Mouse (Mus musculus) embryonic facial prominence, embryonic 14.5 days (tissue): ENCODE results near the gene Trmt5. TPM values are rescaled to one million over a fixed set of nuclear protein-coding genes. Genes with fewer than 3 reads are reported as not detected.

Experiments used
- ATAC-seq: fragments of 200-750 bp; cut with Nextera tagmentation; 2 replicates; pipeline ENCODE4 v1.8.0; 2017; ENCODE audit warnings: low read depth, moderate number of reproducible peaks, moderate TSS enrichment
- DNase-seq: peaks from one replicate; pipeline ENCODE4 v3.0.0-alpha.2; 2015; ENCODE audit warnings: low spot score
- H3K27ac ChIP-seq: fragments of 300-500 bp; sonication (generic); replicated peaks from 2 replicates; pipeline ENCODE4 v1.5.1; 2014; ENCODE audit warnings: low read depth, mild to moderate bottlenecking, low read length, moderate library complexity
- H3K27me3 ChIP-seq: fragments of 300-500 bp; sonication (generic); replicated peaks from 2 replicates; pipeline ENCODE4 v1.6.1; 2014; ENCODE audit warnings: low read length; ENCODE audit not compliant: control insufficient read depth, insufficient read depth
- H3K36me3 ChIP-seq: fragments of 300-500 bp; sonication (generic); 2 replicates; pipeline ENCODE4 v1.6.1; 2014; ENCODE audit warnings: low read length, mixed read lengths; ENCODE audit not compliant: control insufficient read depth, insufficient read depth
- H3K4me1 ChIP-seq: fragments of 300-500 bp; sonication (generic); 2 replicates; pipeline ENCODE4 v1.6.1; 2014; ENCODE audit warnings: antibody characterized with exemption, low read length; ENCODE audit not compliant: control insufficient read depth, insufficient read depth
- H3K4me2 ChIP-seq: fragments of 300-500 bp; sonication (generic); 2 replicates; pipeline ENCODE4 v1.6.1; 2014; ENCODE audit warnings: low read depth, mild to moderate bottlenecking, low read length, moderate library complexity, mixed read lengths
- H3K4me3 ChIP-seq: fragments of 300-500 bp; sonication (generic); 2 replicates; pipeline ENCODE4 v1.5.1; 2014; ENCODE audit warnings: low read depth, mild to moderate bottlenecking, low read length
- H3K9ac ChIP-seq: fragments of 300-500 bp; sonication (generic); 2 replicates; pipeline ENCODE4 v1.6.1; 2014; ENCODE audit warnings: low read depth, mild to moderate bottlenecking, low read length, moderate library complexity, mixed read lengths
- H3K9me3 ChIP-seq: fragments of 300-500 bp; sonication (generic); 2 replicates; pipeline ENCODE4 v1.6.1; 2016; ENCODE audit warnings: low read length; ENCODE audit not compliant: control insufficient read depth
- WGBS: fragments of 180-500 bp; shearing (Covaris S2); extraction: QIAGEN DNeasy Blood & Tissue Kit; methylation state at CpG from one replicate; pipeline ENCODE4 v1.1.7; 2014; 5-methylcytosine and 5-hydroxymethylcytosine counted together
- polyA plus RNA-seq: library from polyadenylated mRNA; unstranded; fragments of >200 nt; fragmentation: Nextera tagmentation; extraction: Ambion mirVana; gene quantifications from 2 replicates; pipeline ENCODE4 v1.2.1, GENCODE M21; 2014

Trmt5 gene
- polyA plus RNA-seq, 1 experiment from 2014 or later: 15.4 TPM

DNA sequence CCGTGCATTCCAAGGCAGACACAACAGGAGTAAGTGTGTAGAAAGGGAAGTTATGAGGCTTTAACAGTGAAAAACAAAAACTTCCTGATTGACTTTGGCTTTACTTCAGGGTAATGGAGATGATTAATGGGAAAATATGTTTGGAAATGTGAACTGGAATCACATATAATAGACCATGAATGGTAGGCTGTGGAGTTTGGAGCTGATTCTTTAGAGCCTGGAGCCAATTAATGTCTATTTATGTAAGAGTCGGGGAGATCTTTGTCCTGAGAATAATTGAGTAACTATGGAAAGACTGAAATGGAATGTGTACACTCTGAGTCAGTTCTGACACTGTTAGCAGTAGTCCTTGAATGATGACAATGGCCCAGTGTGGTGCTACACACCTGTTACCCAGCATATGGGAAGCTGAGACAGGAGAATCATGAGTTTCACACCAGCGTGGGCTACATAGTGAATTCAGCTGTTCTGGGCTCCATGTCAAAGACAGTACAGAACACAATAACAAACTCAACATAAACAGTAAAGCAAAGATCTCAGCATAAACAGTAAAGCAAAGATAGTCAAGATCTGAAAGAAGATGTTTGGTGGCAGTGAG, 21.0 kb downstream of the Trmt5 start:
- Histone ChIP-seq H3K4me2 (no peak overlapping the region), H3K27ac (no peak overlapping the region), H3K9me3 (peaks cover 11% of the 10 kb centered on the region), H3K9ac (no peak overlapping the region), H3K27me3 (no peaks in the 10 kb centered on the region), H3K4me3 (no peak overlapping the region), H3K36me3 (peaks cover 3% of the 10 kb centered on the region; the same call in 1 of the 2 replicates), H3K4me1 (0 out of 2 replicates have a peak, but pooled peaks cover 2% of the 10 kb centered on the region)
- ATAC-seq (0 out of 2 replicates have a peak, but pooled peaks have one; percentile 12), DNase-seq (peak; percentile 33)
- 65% methylated on average over 3 of the region's 3 CpGs for WGBS

DNA sequence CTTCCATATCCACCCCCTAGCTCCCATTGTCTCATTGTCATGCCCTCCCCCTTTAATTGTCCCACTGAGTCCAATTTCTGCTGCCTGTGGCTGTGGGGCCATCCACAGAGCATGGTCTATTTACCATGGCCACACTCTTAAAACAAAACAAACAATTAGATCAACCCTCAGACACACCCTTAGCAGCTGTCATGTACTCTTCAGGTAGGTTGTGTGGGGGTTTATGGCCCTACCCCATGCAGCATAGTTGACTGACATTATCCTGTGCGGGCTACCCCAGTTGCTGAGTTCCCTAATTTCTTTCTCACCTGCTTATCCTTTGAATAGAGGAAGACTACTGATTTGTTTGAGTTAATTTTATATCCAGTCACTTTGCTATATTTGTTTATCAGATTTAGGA, 26.2 kb downstream of the Trmt5 start:
- DNase-seq: no peak
- Histone ChIP-seq H3K27me3 (no peaks in the 10 kb centered on the region), H3K4me3 (no peak overlapping the region), H3K36me3 (peaks cover 3% of the 10 kb centered on the region; the same call in 1 of the 2 replicates), H3K4me2 (no peak overlapping the region), H3K9me3 (peaks cover 11% of the 10 kb centered on the region), H3K4me1 (no peaks in the 10 kb centered on the region), H3K27ac (no peak overlapping the region), H3K9ac (no peak overlapping the region)
- no peak for ATAC-seq
- WGBS: 92% methylated on average over 1 of the region's 1 CpGs

DNA sequence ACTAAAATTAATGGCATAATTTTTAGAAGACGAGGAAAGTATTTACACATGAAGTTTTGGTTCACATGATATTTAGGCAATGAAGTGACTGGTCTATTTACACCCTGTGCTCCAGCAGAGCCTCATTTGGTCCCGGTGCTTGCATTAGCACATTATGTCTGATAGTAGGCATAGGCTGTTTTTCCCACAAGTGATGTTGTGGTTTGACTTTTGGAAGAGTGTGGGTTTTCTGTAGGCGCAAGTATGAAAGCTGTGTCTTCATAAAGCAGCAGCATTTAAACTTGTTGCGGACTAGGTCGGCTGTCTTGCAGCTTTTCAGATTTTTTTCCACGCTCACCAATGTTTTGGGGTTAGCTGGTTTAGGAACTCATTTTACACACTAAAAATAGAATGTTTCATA, 27.2 kb downstream of the Trmt5 start:
- Histone ChIP-seq H3K4me1 (0 out of 2 replicates have a peak, but pooled peaks cover 3% of the 10 kb centered on the region), H3K27ac (0 out of 2 replicates have a peak overlapping the region, but pooled peaks have one; percentile 31), H3K36me3 (peaks cover 3% of the 10 kb centered on the region; the same call in 1 of the 2 replicates), H3K4me3 (no peak overlapping the region), H3K27me3 (no peaks in the 10 kb centered on the region), H3K9me3 (peaks cover 11% of the 10 kb centered on the region), H3K4me2 (no peak overlapping the region), H3K9ac (no peak overlapping the region)
- DNase-seq (peak; percentile 59), ATAC-seq (no peak)
- 77% methylated on average over 6 of the region's 6 CpGs for WGBS

DNA sequence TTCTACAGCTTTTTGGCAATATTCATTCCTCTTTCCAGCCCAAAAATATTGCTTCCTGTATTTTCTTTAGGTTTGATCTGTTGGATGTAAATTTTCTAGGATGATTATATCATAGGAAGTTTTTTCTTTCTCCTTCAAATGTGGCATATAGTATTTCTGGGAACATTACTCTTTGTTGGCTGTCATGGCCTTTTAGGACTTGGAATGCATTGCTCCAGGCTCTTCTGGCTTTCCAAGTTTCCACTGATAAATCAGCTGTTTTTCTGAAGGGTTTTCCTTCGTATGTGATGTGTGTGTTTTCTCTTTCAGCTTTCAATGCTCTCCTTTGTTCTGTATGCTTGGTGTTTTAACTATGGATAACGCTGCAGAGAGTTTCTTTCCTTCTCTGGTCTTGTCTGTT, 31.5 kb downstream of the Trmt5 start:
- Histone ChIP-seq H3K36me3 (no peaks in the 10 kb centered on the region), H3K9ac (no peak overlapping the region), H3K4me2 (no peak overlapping the region), H3K27ac (peak overlapping the region; percentile 40; the same call in 1 of the 2 replicates), H3K9me3 (no peaks in the 10 kb centered on the region), H3K4me1 (0 out of 2 replicates have a peak, but pooled peaks cover 3% of the 10 kb centered on the region), H3K4me3 (no peak overlapping the region), H3K27me3 (no peaks in the 10 kb centered on the region)
- peak; percentile 64 for DNase-seq
- WGBS: 24% methylated on average over 2 of the region's 2 CpGs
- no peak for ATAC-seq

DNA sequence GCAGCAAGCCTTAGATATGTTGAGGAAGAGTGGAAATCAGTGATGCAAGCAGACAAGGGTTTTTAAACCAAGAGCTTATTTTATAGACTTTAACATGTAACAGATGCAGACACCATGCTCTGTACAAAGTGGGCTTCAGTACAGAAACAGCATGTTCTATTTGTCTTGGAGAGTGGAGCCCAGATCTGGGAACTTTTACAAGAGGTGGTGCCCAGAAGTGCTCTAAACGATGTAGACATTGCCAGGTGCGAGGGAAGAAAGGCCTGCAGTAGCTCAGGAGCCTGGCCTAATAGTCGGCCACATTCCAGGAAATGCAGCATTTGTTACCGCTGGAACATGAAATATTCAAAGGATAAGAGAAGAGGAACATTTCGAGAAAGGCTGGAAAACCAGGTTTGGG, 40.8 kb downstream of the Trmt5 start:
- no peak for ATAC-seq
- Histone ChIP-seq H3K4me3 (no peak overlapping the region), H3K9ac (no peak overlapping the region), H3K9me3 (no peaks in the 10 kb centered on the region), H3K27me3 (no peaks in the 10 kb centered on the region), H3K4me2 (no peak overlapping the region), H3K36me3 (no peaks in the 10 kb centered on the region), H3K27ac (peak overlapping the region; percentile 67; the same call in 1 of the 2 replicates), H3K4me1 (peaks cover 8% of the 10 kb centered on the region; the same call in 1 of the 2 replicates)
- 43% methylated on average over 5 of the region's 5 CpGs for WGBS
- DNase-seq: peak; percentile 72

DNA sequence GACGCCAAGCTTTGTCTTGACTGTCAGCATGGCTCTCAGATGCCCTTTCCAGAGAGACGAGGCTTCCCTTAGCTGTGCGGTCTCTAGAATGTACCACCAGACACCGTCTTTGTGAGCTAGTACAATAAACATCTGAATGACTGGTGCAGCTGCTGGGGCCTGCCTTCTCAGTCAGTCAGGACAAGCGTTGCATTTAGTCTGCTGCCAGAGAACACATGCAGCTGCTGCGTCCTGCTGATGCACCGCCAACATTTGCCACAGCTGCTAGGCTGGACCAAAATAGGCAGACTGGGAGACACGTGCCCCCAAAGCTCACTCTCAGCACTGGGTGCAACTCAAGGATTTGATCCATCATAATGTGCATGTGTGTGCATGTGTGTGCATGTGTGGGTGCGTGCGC, 44.5 kb downstream of the Trmt5 start:
- Histone ChIP-seq H3K9me3 (no peaks in the 10 kb centered on the region), H3K27me3 (no peaks in the 10 kb centered on the region), H3K9ac (no peak overlapping the region), H3K36me3 (no peaks in the 10 kb centered on the region), H3K4me3 (no peak overlapping the region), H3K27ac (0 out of 2 replicates have a peak overlapping the region, but pooled peaks have one; percentile 56), H3K4me2 (no peak overlapping the region), H3K4me1 (peaks cover 8% of the 10 kb centered on the region; the same call in 1 of the 2 replicates)
- DNase-seq (peak; percentile 88), ATAC-seq (peak; percentile 90)
- 62% methylated on average over 10 of the region's 10 CpGs for whole genome bisulfite sequencing

DNA sequence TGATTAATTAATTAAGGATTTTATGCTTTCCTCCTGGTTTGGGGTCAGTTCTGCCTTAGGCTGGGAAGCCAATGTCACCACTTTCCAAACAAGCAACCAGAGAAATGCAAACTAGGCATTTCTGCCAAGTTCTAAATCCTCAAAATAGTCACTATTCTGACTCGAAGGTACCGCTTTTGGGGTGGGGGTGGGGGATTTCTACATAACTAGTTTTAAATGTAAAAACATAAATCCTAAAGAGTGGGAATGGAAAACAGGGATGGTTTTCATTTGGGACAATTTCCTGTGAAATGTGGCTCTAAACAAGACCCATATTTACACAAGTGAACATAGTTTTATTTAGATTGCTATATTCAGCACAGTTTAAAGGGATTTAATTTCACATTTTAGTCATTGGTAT, 53.9 kb downstream of the Trmt5 start:
- H3K4me3 ChIP-seq: no peak overlapping the region
- H3K9ac ChIP-seq: no peak overlapping the region

DNA sequence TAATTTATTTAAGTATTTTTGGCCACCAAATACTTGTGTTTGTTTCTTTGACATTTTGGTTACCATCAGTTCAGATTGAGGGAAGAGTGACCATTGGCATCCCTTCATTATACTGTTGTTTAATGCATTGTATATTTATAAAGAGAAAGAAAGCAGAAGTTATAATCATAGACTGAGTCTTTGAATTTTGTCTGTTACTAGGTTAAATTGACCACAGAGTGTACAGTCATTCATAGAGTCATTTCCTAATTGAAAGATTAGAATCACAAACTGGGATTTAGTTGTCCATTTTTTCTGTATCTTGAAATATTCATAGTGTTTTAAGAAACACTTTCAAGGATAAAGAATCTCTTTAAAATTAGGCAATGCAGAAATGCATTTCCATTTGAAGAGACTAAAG, 55.0 kb downstream of the Trmt5 start:
- no peak for DNase-seq
- H3K36me3 ChIP-seq: no peaks in the 10 kb centered on the region
- ATAC-seq: no peak
- no peak overlapping the region for H3K4me3 ChIP-seq
- no peak overlapping the region for H3K27ac ChIP-seq
- no peaks in the 10 kb centered on the region for H3K27me3 ChIP-seq
- peaks cover 5% of the 10 kb centered on the region; the same call in 1 of the 2 replicates for H3K4me1 ChIP-seq
- no peak overlapping the region for H3K9ac ChIP-seq
- no peaks in the 10 kb centered on the region for H3K9me3 ChIP-seq
- H3K4me2 ChIP-seq: no peak overlapping the region

More for the DNA sequence above, 53.9 kb downstream of the Trmt5 start:
- H3K4me1 ChIP-seq: peaks cover 5% of the 10 kb centered on the region; the same call in 1 of the 2 replicates
- no peaks in the 10 kb centered on the region for H3K36me3 ChIP-seq
- no peak overlapping the region for H3K27ac ChIP-seq
- no peak for ATAC-seq
- 32% methylated on average over 2 of the region's 2 CpGs for WGBS
- H3K27me3 ChIP-seq: no peaks in the 10 kb centered on the region
- no peaks in the 10 kb centered on the region for H3K9me3 ChIP-seq
- peak; percentile 61 for DNase-seq
- H3K4me2 ChIP-seq: no peak overlapping the region

DNA sequence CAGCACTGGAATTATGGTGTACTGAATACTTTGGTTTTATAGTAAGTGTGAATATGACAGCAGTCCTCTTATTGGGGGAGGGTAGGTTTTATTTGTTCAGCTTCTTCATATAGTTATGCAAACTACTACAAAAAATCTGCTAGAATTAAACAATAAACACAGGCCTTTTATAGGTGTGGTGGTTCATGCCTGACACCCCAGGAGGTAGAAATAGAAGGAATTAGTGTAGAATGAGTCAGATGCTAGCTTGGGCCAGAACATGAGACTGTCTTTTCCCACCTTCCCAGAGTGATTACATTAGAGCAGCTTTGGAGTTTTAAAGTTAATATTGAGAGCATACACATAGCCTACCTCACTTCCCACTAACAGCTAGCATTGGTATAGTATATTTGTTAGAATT, 56.3 kb downstream of the Trmt5 start:
- Histone ChIP-seq H3K9ac (no peak overlapping the region), H3K27ac (no peak overlapping the region), H3K4me1 (peaks cover 5% of the 10 kb centered on the region; the same call in 1 of the 2 replicates), H3K36me3 (no peaks in the 10 kb centered on the region), H3K9me3 (no peaks in the 10 kb centered on the region), H3K4me2 (no peak overlapping the region), H3K27me3 (no peaks in the 10 kb centered on the region), H3K4me3 (no peak overlapping the region)
- DNase-seq (no peak), ATAC-seq (no peak)
